Mouse (Mus musculus): ENCODE measurements around the gene Nek7.

Gene Nek7

GRCm38 (mm10) chr1:138619996-138620461, at the start of gene Nek7:
TSS of gene Nek7 (minus strand) at chr1:138620141.
- peak; percentile 35 to 36 for DNase-seq

- no peak for DNase-seq
These were observed 42.4 kb upstream of the Nek7 start for GRCm38 (mm10) chr1:138662342-138662741.

- DNase-seq = no peak
These were observed 34.3 kb upstream of the Nek7 start for GRCm38 (mm10) chr1:138654212-138654611.

- DNase-seq = peak; percentile 73 to 77
These were observed 25.1 kb upstream of the Nek7 start for GRCm38 (mm10) chr1:138644991-138645390.

- no peak for DNase-seq
These were observed 23.4 kb upstream of the Nek7 start for GRCm38 (mm10) chr1:138643306-138643830.

- no peak for DNase-seq
These were observed 21.1 kb upstream of the Nek7 start for GRCm38 (mm10) chr1:138640934-138641461.

- DNase-seq = peak in 1 of 2 experiments; percentile 25
These were observed 17.9 kb upstream of the Nek7 start for GRCm38 (mm10) chr1:138637850-138638249.

GRCm38 (mm10) chr1:138634561-138634960, 14.6 kb upstream of the Nek7 start:
- no peak for DNase-seq

- DNase-seq = no peak
These were observed 9.0 kb upstream of the Nek7 start for GRCm38 (mm10) chr1:138628919-138629318.

GRCm38 (mm10) chr1:138628486-138628885, 8.5 kb upstream of the Nek7 start:
- no peak for DNase-seq

- DNase-seq = no peak
These were observed 7.9 kb upstream of the Nek7 start for GRCm38 (mm10) chr1:138627804-138628203.

GRCm38 (mm10) chr1:138626288-138626687, 6.3 kb upstream of the Nek7 start:
- no peak for DNase-seq

- no peak for DNase-seq
These were observed 3.9 kb upstream of the Nek7 start for GRCm38 (mm10) chr1:138623870-138624269.

GRCm38 (mm10) chr1:138622831-138623230, 2.9 kb upstream of the Nek7 start:
- no peak for DNase-seq

GRCm38 (mm10) chr1:138622431-138622830, 2.5 kb upstream of the Nek7 start:
- DNase-seq = peak; percentile 37 to 43

- DNase-seq = peak; percentile 98 to 99
These were observed 598 bp downstream of the Nek7 start for GRCm38 (mm10) chr1:138619114-138619971.

GRCm38 (mm10) chr1:138618012-138618354, 2.0 kb downstream of the Nek7 start:
- DNase-seq = peak; percentile 87 to 88

GRCm38 (mm10) chr1:138617279-138618011, 2.5 kb downstream of the Nek7 start:
- DNase-seq = peak; percentile 11 to 24

GRCm38 (mm10) chr1:138615388-138615787, 4.6 kb downstream of the Nek7 start:
- DNase-seq = no peak

- DNase-seq = no peak
These were observed 5.2 kb downstream of the Nek7 start for GRCm38 (mm10) chr1:138614552-138615287.

- no peak for DNase-seq
These were observed 7.8 kb downstream of the Nek7 start for GRCm38 (mm10) chr1:138612177-138612576.

- DNase-seq = no peak
These were observed 10.8 kb downstream of the Nek7 start for GRCm38 (mm10) chr1:138609176-138609575.

- no peak for DNase-seq
These were observed 11.6 kb downstream of the Nek7 start for GRCm38 (mm10) chr1:138608336-138608735.
